Mouse (Mus musculus) myocyte (in vitro differentiated cells): Measurements from ENCODE around the gene Rin1. TPM values are rescaled to one million over a fixed set of nuclear protein-coding genes. Genes with fewer than 3 reads are reported as not detected.
"Not testable (repeated sequence)": the region's sequence is repeated elsewhere in the genome, so short reads cannot be mapped to it uniquely, and the experiment has no call there.

Experiments used
- H3K27me3 ChIP-seq: one replicate; pipeline ENCODE4 v1.6.1; 2011; ENCODE audit not compliant: control insufficient read depth, insufficient read depth, insufficient read length
- H3K36me3 ChIP-seq: one replicate; pipeline ENCODE4 v1.6.1; 2011; ENCODE audit not compliant: control insufficient read depth, insufficient read depth
- H3K4me2 ChIP-seq: one replicate; pipeline ENCODE4 v1.6.1; 2011; ENCODE audit warnings: low read depth, control low read depth
- H3K4me3 ChIP-seq: one replicate; pipeline ENCODE4 v1.5.1; 2011; ENCODE audit warnings: mild to moderate bottlenecking, control low read depth, moderate library complexity
- H3K79me2 ChIP-seq: one replicate; pipeline ENCODE4 v1.6.1; 2011; ENCODE audit not compliant: control insufficient read depth, insufficient read depth
- H3ac ChIP-seq: one replicate; pipeline ENCODE4 v1.6.1; 2011; ENCODE audit not compliant: control insufficient read depth, insufficient read length
- CEBPB ChIP-seq: IDR thresholded peaks from 2 replicates; pipeline ENCODE4 v1.6.1; 2011; ENCODE audit warnings: mild to moderate bottlenecking, moderate library complexity; ENCODE audit not compliant: poor library complexity, insufficient read depth, severe bottlenecking
- E2F4 ChIP-seq: IDR thresholded peaks from one replicate; pipeline ENCODE4 v1.6.1; 2011; ENCODE audit warnings: mild to moderate bottlenecking, control low read depth, moderate library complexity; ENCODE audit not compliant: insufficient read depth
- MAX ChIP-seq: IDR thresholded peaks from one replicate; pipeline ENCODE4 v1.6.1; 2011; ENCODE audit warnings: low read depth, mild to moderate bottlenecking, control low read depth
- MYOD1 ChIP-seq, 3 experiments: IDR thresholded peaks; one replicate each; pipeline ENCODE4 v1.6.1; 2011; ENCODE audit warnings: control low read depth in 2 of 3, low read depth in 2 of 3, mild to moderate bottlenecking in 2 of 3, moderate library complexity in 1 of 3; ENCODE audit not compliant: insufficient read length in 2 of 3, control insufficient read depth in 1 of 3
- MYOG ChIP-seq, 3 experiments: IDR thresholded peaks; one replicate each; pipeline ENCODE4 v1.6.1; 2011; ENCODE audit warnings: control low read depth in 2 of 3, low read depth in 2 of 3, mild to moderate bottlenecking in 2 of 3; ENCODE audit not compliant: insufficient read length in 2 of 3, control insufficient read depth in 1 of 3, insufficient read depth in 1 of 3
- POLR2A ChIP-seq: IDR thresholded peaks from one replicate; pipeline ENCODE4 v1.6.1; 2011; ENCODE audit warnings: low read depth, mild to moderate bottlenecking, control low read depth, moderate library complexity; ENCODE audit not compliant: insufficient read length
- POLR2AphosphoS2 ChIP-seq: IDR thresholded peaks from one replicate; pipeline ENCODE4 v1.6.1; 2011; ENCODE audit warnings: low read depth, control low read depth; ENCODE audit not compliant: insufficient read length
- REST ChIP-seq: IDR thresholded peaks from one replicate; pipeline ENCODE4 v1.6.1; 2011; ENCODE audit warnings: mild to moderate bottlenecking, control low read depth, moderate library complexity; ENCODE audit not compliant: insufficient read depth, insufficient read length
- SRF ChIP-seq: IDR thresholded peaks from one replicate; pipeline ENCODE4 v1.6.1; 2011; ENCODE audit warnings: low read depth; ENCODE audit not compliant: control insufficient read depth, insufficient read length
- TCF12 ChIP-seq: IDR thresholded peaks from one replicate; pipeline ENCODE4 v1.6.1; 2011; ENCODE audit warnings: mild to moderate bottlenecking, control low read depth; ENCODE audit not compliant: poor library complexity, insufficient read depth, severe bottlenecking
- TCF3 ChIP-seq: IDR thresholded peaks from one replicate; pipeline ENCODE4 v1.6.1; 2011; ENCODE audit warnings: low read depth, control low read depth; ENCODE audit not compliant: insufficient read length
- USF1 ChIP-seq: IDR thresholded peaks from one replicate; pipeline ENCODE4 v1.6.1; 2011; ENCODE audit warnings: low read depth, mild to moderate bottlenecking, control low read depth, moderate library complexity
- polyA plus RNA-seq: library from polyadenylated mRNA; unstranded; fragments of >200 nt; fragmentation: generic; extraction: Trizol; gene quantifications from one replicate; pipeline ENCODE4 v1.2.1, GENCODE M21; 2012; ENCODE audit warnings: missing spikeins

Gene Rin1
- 63.9 TPM for polyA plus RNA-seq

- H3ac ChIP-seq = peak within 1 kb of the TSS; percentile 74
- TF ChIP-seq MAX = no peak
- TF ChIP-seq MYOD1 (IDR thresholded peaks at IDR 0.05; ENCODE audit: control insufficient read depth in 1 of 3, insufficient read length in 2 of 3, low read depth in 2 of 3) = peak in 2 of 3 experiments; percentile 81 to 90
- TF ChIP-seq MYOG (IDR thresholded peaks at IDR 0.05; ENCODE audit: control insufficient read depth in 1 of 3, insufficient read depth in 1 of 3, insufficient read length in 2 of 3, low read depth in 2 of 3) = peak in 1 of 3 experiments; percentile 55
- no peak for TF ChIP-seq USF1
- no peak for TF ChIP-seq TCF3
- peak; percentile 68 for TF ChIP-seq POLR2AphosphoS2
- TF ChIP-seq POLR2A = peak; percentile 68
- H3K4me3 ChIP-seq = peak within 1 kb of the TSS; percentile 95
- H3K4me2 ChIP-seq = peak within 1 kb of the TSS; percentile 78
- H3K36me3 ChIP-seq = peaks cover 19% of the 10 kb centered on the region
- peaks cover 35% of the 10 kb centered on the region for H3K79me2 ChIP-seq
- no peaks in the 10 kb centered on the region for H3K27me3 ChIP-seq
These were observed at the start of gene Rin1 for GRCm38 (mm10) chr19:5050047-5050905. Gene Rin1, plus strand, starts transcription at chr19:5050481.

- Histone ChIP-seq H3K36me3 (no peaks in the 10 kb centered on the region), H3ac (no peak overlapping the region), H3K27me3 (no peaks in the 10 kb centered on the region), H3K4me2 (peak overlapping the region; percentile 67), H3K79me2 (no peaks in the 10 kb centered on the region), H3K4me3 (no peak overlapping the region)
- TF ChIP-seq SRF = peak; percentile 92
- TF ChIP-seq TCF3 = no peak
These were observed 48.4 kb upstream of the Rin1 start for GRCm38 (mm10) chr19:5001666-5002406.

GRCm38 (mm10) chr19:5003644-5004043, 46.6 kb upstream of the Rin1 start:
- not testable (repeated sequence) for H3K4me3 ChIP-seq, H3K36me3 ChIP-seq, H3K79me2 ChIP-seq, H3K27me3 ChIP-seq, H3K4me2 ChIP-seq, H3ac ChIP-seq

- Histone ChIP-seq H3ac (no peak overlapping the region), H3K4me3 (no peak overlapping the region), H3K27me3 (no peaks in the 10 kb centered on the region), H3K4me2 (peak overlapping the region; percentile 7), H3K36me3 (no peaks in the 10 kb centered on the region), H3K79me2 (no peaks in the 10 kb centered on the region)
- TF ChIP-seq TCF12 (no peak), MYOD1 (IDR thresholded peaks at IDR 0.05; ENCODE audit: control insufficient read depth in 1 of 3, insufficient read length in 2 of 3, low read depth in 2 of 3) (peak in 1 of 3 experiments; percentile 29)
These were observed 45.4 kb upstream of the Rin1 start for GRCm38 (mm10) chr19:5004925-5005324.

- H3K4me2 ChIP-seq = peak overlapping the region; percentile 63
- no peaks in the 10 kb centered on the region for H3K36me3 ChIP-seq
- no peaks in the 10 kb centered on the region for H3K79me2 ChIP-seq
- H3ac ChIP-seq = no peak overlapping the region
- no peaks in the 10 kb centered on the region for H3K27me3 ChIP-seq
- peak overlapping the region; percentile 4 for H3K4me3 ChIP-seq
- peak in 1 of 3 experiments; percentile 20 for TF ChIP-seq MYOG (IDR thresholded peaks at IDR 0.05; ENCODE audit: control insufficient read depth in 1 of 3, insufficient read depth in 1 of 3, insufficient read length in 2 of 3, low read depth in 2 of 3)
- TF ChIP-seq POLR2AphosphoS2 = no peak
- no peak for TF ChIP-seq MYOD1 (IDR thresholded peaks at IDR 0.05; ENCODE audit: control insufficient read depth in 1 of 3, insufficient read length in 2 of 3, low read depth in 2 of 3)
These were observed 37.1 kb upstream of the Rin1 start for GRCm38 (mm10) chr19:5013138-5013537.

- Histone ChIP-seq H3K4me3 (no peak overlapping the region), H3K79me2 (no peaks in the 10 kb centered on the region), H3K36me3 (no peaks in the 10 kb centered on the region), H3K4me2 (peak overlapping the region; percentile 91), H3ac (no peak overlapping the region), H3K27me3 (no peaks in the 10 kb centered on the region)
- TF ChIP-seq USF1 (no peak), MYOG (IDR thresholded peaks at IDR 0.05; ENCODE audit: control insufficient read depth in 1 of 3, insufficient read depth in 1 of 3, insufficient read length in 2 of 3, low read depth in 2 of 3) (no peak), SRF (no peak), TCF3 (no peak), POLR2A (no peak), TCF12 (no peak), REST (no peak), CEBPB (no peak), MYOD1 (IDR thresholded peaks at IDR 0.05; ENCODE audit: control insufficient read depth in 1 of 3, insufficient read length in 2 of 3, low read depth in 2 of 3) (no peak), E2F4 (no peak), POLR2AphosphoS2 (no peak), MAX (no peak)
These were observed 35.3 kb upstream of the Rin1 start for GRCm38 (mm10) chr19:5014961-5015398.
